ENCODE assay signal across 26 mouse cellular contexts in genomic region chr5:75401734-75402133, GRCm38 (mm10).
DNase-seq lines count a peak whose midpoint lies in the region; ATAC-seq and TF ChIP-seq lines count a peak whose summit lies in the region.
"Had no signal": no experiment of that assay in that cellular context is flagged by ENCODE, and none has a peak within 500 bp of the region (broad histone marks: within the 10 kb centered on the region; RNA-seq: fewer than 3 reads in every experiment).

No protein-coding gene starts in this region.

- peaks cover 27% of the 10 kb centered on the region for H3K4me1 ChIP-seq in midbrain, embryonic 13.5 days (replicated peaks)
- peaks cover 8% of the 10 kb centered on the region; the same call in 1 of the 2 replicates for H3K4me1 ChIP-seq in midbrain, embryonic 11.5 days (ENCODE audit: control insufficient read depth, insufficient read depth, low read length)
- H3K4me1 ChIP-seq in midbrain, embryonic 14.5 days (ENCODE audit: control insufficient read depth, insufficient read depth, low read length) = peaks cover 21% of the 10 kb centered on the region
- H3K4me1 ChIP-seq in midbrain, postnatal 0 days (ENCODE audit: insufficient read depth, low read length) = 0 out of 2 replicates have a peak, but pooled peaks cover 3% of the 10 kb centered on the region
- H3K4me1 ChIP-seq: heart, embryonic 10.5 days had no signal

- H3K9ac ChIP-seq in midbrain, embryonic 13.5 days (replicated peaks) = no peak overlapping the region
- H3K9ac ChIP-seq in midbrain, embryonic 11.5 days (ENCODE audit: low read length) = no peak overlapping the region
- no peak overlapping the region for H3K9ac ChIP-seq in midbrain, embryonic 14.5 days (replicated peaks; ENCODE audit: low read length)
- no peak overlapping the region for H3K9ac ChIP-seq in midbrain, postnatal 0 days (replicated peaks; ENCODE audit: low read length, poor library complexity, severe bottlenecking)
- H3K9ac ChIP-seq: embryonic facial prominence, embryonic 13.5 days; forebrain, embryonic 12.5 days; forebrain, embryonic 15.5 days; heart, embryonic 13.5 days; hindbrain, embryonic 15.5 days had no signal

- no peak overlapping the region for H3K27ac ChIP-seq in midbrain, embryonic 13.5 days
- no peak overlapping the region for H3K27ac ChIP-seq in midbrain, embryonic 11.5 days (ENCODE audit: low read depth, low read length)
- no peak overlapping the region for H3K27ac ChIP-seq in midbrain, embryonic 14.5 days (replicated peaks; ENCODE audit: low read depth, low read length)
- H3K27ac ChIP-seq in midbrain, postnatal 0 days (ENCODE audit: low read depth, low read length) = no peak overlapping the region
- H3K27ac ChIP-seq: embryonic facial prominence, embryonic 10.5 days; embryonic facial prominence, embryonic 13.5 days; forebrain, embryonic 12.5 days; forebrain, embryonic 15.5 days; heart, adult 2 months; heart, embryonic 10.5 days; heart, embryonic 13.5 days; hindbrain, embryonic 15.5 days had no signal

- ATAC-seq in midbrain, embryonic 13.5 days = peak; percentile 55
- ATAC-seq in midbrain, embryonic 11.5 days (ENCODE audit: low FRiP score) = no peak
- peak; percentile 37; the same call in 1 of the 2 replicates for ATAC-seq in midbrain, embryonic 14.5 days (ENCODE audit: low FRiP score, low TSS enrichment)
- peak; percentile 27; the same call in 1 of the 2 replicates for ATAC-seq in midbrain, postnatal 0 days (ENCODE audit: low FRiP score)
- ATAC-seq: CD4-positive, CD25-positive, alpha-beta regulatory T cell, adult 4 months; forebrain, embryonic 15.5 days had no signal

- peaks cover 18% of the 10 kb centered on the region for H3K27me3 ChIP-seq in midbrain, embryonic 13.5 days
- no peaks in the 10 kb centered on the region for H3K27me3 ChIP-seq in midbrain, embryonic 11.5 days (ENCODE audit: control insufficient read depth, insufficient read depth, low read length)
- no peaks in the 10 kb centered on the region; the same call in 1 of the 2 replicates for H3K27me3 ChIP-seq in midbrain, embryonic 14.5 days (ENCODE audit: control insufficient read depth, insufficient read depth, low read length)
- no peaks in the 10 kb centered on the region for H3K27me3 ChIP-seq in midbrain, postnatal 0 days (ENCODE audit: insufficient read depth, low read length)
- H3K27me3 ChIP-seq: embryonic facial prominence, embryonic 13.5 days; forebrain, embryonic 15.5 days; hindbrain, embryonic 15.5 days had no signal

- TF ChIP-seq CTCF in midbrain, postnatal 0 days (IDR thresholded peaks at IDR 0.05) = no peak

- H3K36me3 ChIP-seq in midbrain, embryonic 13.5 days = no peaks in the 10 kb centered on the region
- H3K36me3 ChIP-seq in midbrain, embryonic 11.5 days (ENCODE audit: control insufficient read depth, insufficient read depth, low read length) = no peaks in the 10 kb centered on the region
- no peaks in the 10 kb centered on the region for H3K36me3 ChIP-seq in midbrain, embryonic 14.5 days (ENCODE audit: control insufficient read depth, insufficient read depth, low read length)
- no peaks in the 10 kb centered on the region for H3K36me3 ChIP-seq in midbrain, postnatal 0 days (ENCODE audit: insufficient read depth, low read length)
- H3K36me3 ChIP-seq: embryonic facial prominence, embryonic 10.5 days; embryonic facial prominence, embryonic 13.5 days; forebrain, embryonic 12.5 days; forebrain, embryonic 15.5 days; heart, embryonic 10.5 days; heart, embryonic 13.5 days; hindbrain, embryonic 15.5 days had no signal

- DNase-seq in midbrain, embryonic 11.5 days (ENCODE audit: low spot score, missing footprints) = no peak
- DNase-seq in midbrain, embryonic 14.5 days = peak; percentile 65
- no peak for DNase-seq in midbrain, postnatal 0 days (ENCODE audit: low spot score)
- DNase-seq in frontal cortex, postnatal 14 days (ENCODE audit: low spot score in 2 of 2) = no peak
- no peak for DNase-seq in spleen, postnatal 4 days (ENCODE audit: low spot score in 2 of 2)
- DNase-seq: adrenal gland, adult 2 months; adrenal gland, postnatal 14 days; cerebellum, adult 11-12 months; cerebellum, adult 8-10 months; cerebellum, postnatal 36 days; embryo, embryonic 11 days; gastrocnemius, postnatal 10 days; gastrocnemius, postnatal 36 days; heart, adult 2 months; heart, postnatal 14 days; heart, postnatal 4 days had no signal

- no peak overlapping the region for H3K4me2 ChIP-seq in midbrain, embryonic 13.5 days (replicated peaks)
- no peak overlapping the region for H3K4me2 ChIP-seq in midbrain, embryonic 11.5 days
- no peak overlapping the region for H3K4me2 ChIP-seq in midbrain, embryonic 14.5 days (ENCODE audit: low read length)
- no peak overlapping the region for H3K4me2 ChIP-seq in midbrain, postnatal 0 days (ENCODE audit: low read depth, low read length, poor library complexity, severe bottlenecking)
- H3K4me2 ChIP-seq: embryonic facial prominence, embryonic 13.5 days; forebrain, embryonic 12.5 days; forebrain, embryonic 15.5 days; heart, embryonic 13.5 days; hindbrain, embryonic 15.5 days had no signal

- H3K9me3 ChIP-seq in midbrain, embryonic 13.5 days = no peaks in the 10 kb centered on the region
- no peaks in the 10 kb centered on the region for H3K9me3 ChIP-seq in midbrain, embryonic 11.5 days (ENCODE audit: control insufficient read depth, low read length)
- H3K9me3 ChIP-seq in midbrain, embryonic 14.5 days (ENCODE audit: control insufficient read depth, low read length) = no peaks in the 10 kb centered on the region
- H3K9me3 ChIP-seq in midbrain, postnatal 0 days (ENCODE audit: low read length) = no peaks in the 10 kb centered on the region
- H3K9me3 ChIP-seq: embryonic facial prominence, embryonic 10.5 days; embryonic facial prominence, embryonic 13.5 days; forebrain, embryonic 12.5 days; forebrain, embryonic 15.5 days; heart, embryonic 10.5 days; heart, embryonic 13.5 days; hindbrain, embryonic 15.5 days had no signal

- 18% methylated on average over 3 of the region's 3 CpGs for WGBS in midbrain, embryonic 13.5 days
- 24% methylated on average over 3 of the region's 3 CpGs for WGBS in midbrain, embryonic 11.5 days
- 14% methylated on average over 3 of the region's 3 CpGs for WGBS in midbrain, embryonic 14.5 days
- WGBS in midbrain, postnatal 0 days = 18% methylated on average over 3 of the region's 3 CpGs

- no peak overlapping the region for H3K4me3 ChIP-seq in midbrain, embryonic 13.5 days (replicated peaks)
- no peak overlapping the region for H3K4me3 ChIP-seq in midbrain, embryonic 11.5 days (ENCODE audit: low read depth, low read length)
- no peak overlapping the region for H3K4me3 ChIP-seq in midbrain, embryonic 14.5 days (replicated peaks; ENCODE audit: low read depth, low read length)
- H3K4me3 ChIP-seq in midbrain, postnatal 0 days (ENCODE audit: low read depth, low read length) = no peak overlapping the region
- H3K4me3 ChIP-seq: embryonic facial prominence, embryonic 10.5 days; embryonic facial prominence, embryonic 13.5 days; erythroblast, embryonic 14.5 days; forebrain, embryonic 12.5 days; forebrain, embryonic 15.5 days; heart, adult 2 months; heart, embryonic 10.5 days; heart, embryonic 13.5 days; hindbrain, embryonic 15.5 days had no signal
